Mouse (Mus musculus): Measurements from ENCODE around the gene Bmp8a.

DNA sequence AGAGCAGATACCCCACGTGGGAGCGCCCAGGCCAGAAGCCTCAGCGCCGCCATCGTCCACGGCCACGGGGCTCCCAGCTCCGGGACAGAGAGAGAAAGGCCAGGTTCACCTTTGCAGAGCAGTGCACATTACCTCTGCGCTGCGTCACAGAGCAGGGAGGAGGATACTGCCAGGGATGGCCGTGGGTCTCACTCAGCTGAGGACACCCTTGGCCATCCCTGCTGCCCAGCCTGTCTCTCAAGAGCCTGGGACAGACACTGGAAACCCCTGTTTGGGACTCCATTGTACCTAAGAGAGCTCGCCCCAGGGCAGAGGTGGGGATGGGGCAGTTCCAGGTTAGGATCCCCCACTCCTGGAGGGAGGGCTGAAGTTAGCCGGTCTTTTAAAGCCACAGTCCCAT lies 19.5 kb downstream of the Bmp8a start, which contains the start of gene Oxct2a:
- TF ChIP-seq CTCF (IDR thresholded peaks at IDR 0.05; ENCODE audit: borderline replicate concordance, control insufficient read depth, extremely low read depth, insufficient read depth, low read length, poor library complexity) = no peak
- no peak for TF ChIP-seq POLR2A (IDR thresholded peaks at IDR 0.05; ENCODE audit: control insufficient read depth, extremely low read depth, insufficient read depth, low read length, poor library complexity)
